Mouse (Mus musculus) splenic B cell, adult 2 months (primary cell): ENCODE data around the gene Snapc5.
"Not testable (repeated sequence)": the region's sequence is repeated elsewhere in the genome, so short reads cannot be mapped to it uniquely, and the experiment has no call there.

ENCODE experiments used
- DNase-seq: peaks from one replicate; pipeline ENCODE4 v3.0.0-alpha.2; 2011; ENCODE audit warnings: low read depth, low spot score
- H3K27me3 ChIP-seq: 2 replicates; pipeline ENCODE4 v1.6.1; 2012; ENCODE audit warnings: mild to moderate bottlenecking, low read length, moderate library complexity, mixed read lengths; ENCODE audit not compliant: control insufficient read depth, poor library complexity, insufficient read depth, severe bottlenecking
- H3K36me3 ChIP-seq: 2 replicates; pipeline ENCODE4 v1.6.1; 2012; ENCODE audit warnings: mild to moderate bottlenecking, low read length, moderate library complexity, mixed read lengths; ENCODE audit not compliant: control insufficient read depth, poor library complexity, insufficient read depth, severe bottlenecking

Gene Snapc5

GRCm38 (mm10) chr9:64178974-64179646 lies at the start of gene Snapc5:
Gene Snapc5 (plus strand): TSS chr9:64179274.
- H3K36me3 ChIP-seq: peaks cover 20% of the 10 kb centered on the region
- peak; percentile 94 for DNase-seq
- H3K27me3 ChIP-seq: peaks cover 2% of the 10 kb centered on the region; the same call in 1 of the 2 replicates

- H3K27me3 ChIP-seq: no peaks in the 10 kb centered on the region
- no peaks in the 10 kb centered on the region for H3K36me3 ChIP-seq
- no peak for DNase-seq
These were observed 47.5 kb upstream of the Snapc5 start for GRCm38 (mm10) chr9:64131623-64132022.

- DNase-seq: peak; percentile 74
- not testable (repeated sequence) for H3K36me3 ChIP-seq, H3K27me3 ChIP-seq
These were observed 40.2 kb upstream of the Snapc5 start for GRCm38 (mm10) chr9:64138896-64139295.

- no peak for DNase-seq
- no peaks in the 10 kb centered on the region for H3K36me3 ChIP-seq
- no peaks in the 10 kb centered on the region for H3K27me3 ChIP-seq
These were observed 39.2 kb upstream of the Snapc5 start for GRCm38 (mm10) chr9:64139879-64140278.

DNA sequence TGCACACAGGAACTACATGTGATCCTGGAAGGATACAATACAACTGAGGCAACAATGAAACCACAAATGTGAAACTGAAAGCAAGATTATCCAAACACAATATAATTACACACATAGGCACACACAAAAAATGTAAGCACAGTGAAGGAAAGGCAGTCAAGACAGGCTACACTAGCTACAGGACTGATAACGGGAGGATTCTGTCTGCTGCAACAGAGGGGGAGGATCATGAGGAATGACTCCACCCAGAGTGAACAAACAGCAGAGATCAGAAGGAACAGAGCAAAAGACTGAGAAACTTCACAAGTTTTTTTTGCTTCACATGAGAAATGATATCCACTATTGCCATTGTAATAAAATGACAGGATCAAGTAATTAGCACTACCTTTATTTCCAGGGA lies 22.4 kb upstream of the Snapc5 start:
- no peak for DNase-seq
- H3K36me3 ChIP-seq: no peaks in the 10 kb centered on the region; the same call in 1 of the 2 replicates
- H3K27me3 ChIP-seq: no peaks in the 10 kb centered on the region

DNA sequence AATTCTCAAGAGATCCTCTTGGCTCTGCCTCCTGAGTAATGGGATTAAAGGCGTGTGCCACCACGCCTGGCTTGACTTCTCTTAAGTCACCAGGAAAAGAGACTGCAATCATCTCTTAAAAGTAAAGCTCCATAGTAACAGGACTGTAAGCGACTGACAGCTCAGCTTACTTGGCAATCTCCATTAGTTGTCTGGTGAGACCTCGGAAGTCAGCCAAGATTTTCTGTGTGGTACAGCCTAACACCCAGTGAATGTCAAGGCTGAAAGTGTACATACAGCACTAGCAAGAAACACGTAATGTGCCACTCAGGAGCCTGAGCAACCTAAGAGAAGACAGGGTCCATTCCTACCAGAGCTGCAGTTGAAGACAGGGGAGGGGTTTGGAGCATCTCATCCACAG lies 18.6 kb upstream of the Snapc5 start:
- Histone ChIP-seq H3K36me3 (no peaks in the 10 kb centered on the region; the same call in 1 of the 2 replicates), H3K27me3 (no peaks in the 10 kb centered on the region)
- DNase-seq: no peak

- not testable (repeated sequence) for H3K36me3 ChIP-seq, DNase-seq, H3K27me3 ChIP-seq
These were observed 9.1 kb upstream of the Snapc5 start for GRCm38 (mm10) chr9:64169967-64170366.

- no peak for DNase-seq
- Histone ChIP-seq H3K36me3 (peaks cover 8% of the 10 kb centered on the region), H3K27me3 (no peaks in the 10 kb centered on the region)
These were observed 6.8 kb upstream of the Snapc5 start for GRCm38 (mm10) chr9:64172145-64172815.

GRCm38 (mm10) chr9:64172816-64173665 lies 6.0 kb upstream of the Snapc5 start, which contains the start of the genes Zwilch and Rpl4:
Gene Zwilch (minus strand): TSS chr9:64173104.
Gene Rpl4 (plus strand): TSS chr9:64173375.
- DNase-seq: peak; percentile 90
- Histone ChIP-seq H3K36me3 (peaks cover 12% of the 10 kb centered on the region), H3K27me3 (no peaks in the 10 kb centered on the region)

DNA sequence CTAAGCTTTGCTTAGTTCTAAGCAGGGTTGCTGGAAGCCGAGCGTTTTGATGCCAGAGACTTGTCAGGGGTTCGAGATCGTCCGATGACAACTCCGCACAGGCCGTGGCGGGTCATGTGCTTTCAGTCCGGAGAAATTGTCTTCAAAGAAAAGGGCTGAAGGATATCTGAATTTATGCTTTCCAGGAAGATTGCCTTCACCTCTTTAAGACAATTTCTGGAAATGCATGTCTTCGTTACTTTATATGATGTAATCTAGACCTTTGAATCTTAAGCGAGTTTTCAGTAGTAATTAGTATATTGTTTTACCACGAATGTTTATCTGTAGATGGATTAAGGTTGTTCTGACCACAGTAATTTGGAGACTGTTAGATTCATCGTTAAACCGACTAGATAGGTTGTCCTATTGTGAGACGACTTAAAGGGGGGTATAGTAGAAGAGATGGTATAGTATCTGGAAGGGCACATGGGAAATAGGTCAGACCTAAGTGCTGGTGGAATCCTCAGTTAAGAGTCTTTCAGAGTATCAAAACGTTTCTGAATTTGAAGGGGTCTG lies 5.3 kb upstream of the Snapc5 start:
- no peak for DNase-seq
- Histone ChIP-seq H3K27me3 (no peaks in the 10 kb centered on the region), H3K36me3 (peaks cover 15% of the 10 kb centered on the region)

GRCm38 (mm10) chr9:64174341-64174740 lies 4.7 kb upstream of the Snapc5 start:
- H3K27me3 ChIP-seq: no peaks in the 10 kb centered on the region
- DNase-seq: no peak
- peaks cover 15% of the 10 kb centered on the region for H3K36me3 ChIP-seq

- no peak for DNase-seq
- Histone ChIP-seq H3K36me3 (peaks cover 15% of the 10 kb centered on the region), H3K27me3 (no peaks in the 10 kb centered on the region)
These were observed 4.3 kb upstream of the Snapc5 start for GRCm38 (mm10) chr9:64174766-64175165.

- Histone ChIP-seq H3K36me3 (peaks cover 15% of the 10 kb centered on the region), H3K27me3 (peaks cover 2% of the 10 kb centered on the region; the same call in 1 of the 2 replicates)
- no peak for DNase-seq
These were observed 3.7 kb upstream of the Snapc5 start for GRCm38 (mm10) chr9:64175378-64175777.

GRCm38 (mm10) chr9:64178610-64178973 lies 482 bp upstream of the Snapc5 start:
- H3K36me3 ChIP-seq: peaks cover 20% of the 10 kb centered on the region
- peak; percentile 44 for DNase-seq

More at GRCm38 (mm10) chr9:64178610-64178973, 482 bp upstream of the Snapc5 start:
- H3K27me3 ChIP-seq: peaks cover 2% of the 10 kb centered on the region; the same call in 1 of the 2 replicates
